Mouse (Mus musculus) kidney, adult 18-20 months (tissue): ENCODE results near the gene Cstf2.

Experiments
- DNase-seq: peaks from one replicate; pipeline ENCODE4 v3.0.0; 2021

Gene Cstf2

GRCm38 (mm10) chrX:134058987-134059712 lies at the start of gene Cstf2:
TSS of gene Cstf2 (plus strand) at chrX:134059187.
- DNase-seq: peak; percentile 93

- peak; percentile 66 for DNase-seq
These were observed 40.0 kb upstream of the Cstf2 start for GRCm38 (mm10) chrX:134019005-134019404.

DNA sequence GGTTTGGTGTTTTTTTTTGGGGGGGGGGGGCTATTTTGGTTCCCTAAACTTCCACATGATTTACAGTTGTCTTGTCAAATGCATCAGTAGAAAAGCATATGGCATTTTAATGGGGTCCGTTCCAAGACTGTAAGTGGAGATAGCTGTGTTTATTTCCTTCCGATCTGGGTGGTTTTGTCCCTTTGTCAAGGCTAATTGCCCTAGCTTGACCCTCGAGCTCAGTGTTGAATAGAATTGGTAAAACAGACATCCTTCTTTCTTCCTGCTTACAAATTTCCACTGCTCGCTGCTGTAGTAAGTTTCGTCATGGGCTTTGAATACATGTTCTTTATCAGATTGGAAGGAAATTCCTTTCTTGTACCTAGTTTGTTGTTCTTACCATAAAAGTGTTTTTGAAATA lies 38.3 kb upstream of the Cstf2 start:
- DNase-seq: no peak

- no peak for DNase-seq
These were observed 10.0 kb upstream of the Cstf2 start for GRCm38 (mm10) chrX:134048994-134049393.

DNA sequence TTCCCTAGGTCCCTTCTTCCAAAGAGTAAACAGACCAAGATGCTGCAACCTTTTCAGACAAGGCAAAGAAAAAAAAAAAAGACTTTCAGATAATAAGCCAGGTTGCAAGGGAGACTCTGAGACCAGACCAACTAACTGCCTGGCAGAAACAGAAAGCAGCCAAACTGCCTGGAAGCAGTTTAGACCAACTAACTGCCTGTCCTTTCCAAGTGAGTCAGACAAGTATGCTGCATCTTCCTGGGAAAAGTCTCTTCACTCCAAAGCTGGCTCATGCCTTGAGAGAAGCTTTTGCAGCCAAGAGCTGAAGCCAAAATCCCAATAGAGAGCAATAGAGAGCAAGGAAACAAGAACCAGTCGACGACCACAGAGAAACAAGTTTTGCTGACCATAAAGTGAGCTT lies 2.1 kb upstream of the Cstf2 start:
- DNase-seq: no peak

- no peak for DNase-seq
These were observed 729 bp upstream of the Cstf2 start for GRCm38 (mm10) chrX:134058040-134058875.

- no peak for DNase-seq
These were observed 777 bp downstream of the Cstf2 start for GRCm38 (mm10) chrX:134059764-134060163.

- DNase-seq: no peak
These were observed 26.5 kb downstream of the Cstf2 start for GRCm38 (mm10) chrX:134085453-134085852.

DNA sequence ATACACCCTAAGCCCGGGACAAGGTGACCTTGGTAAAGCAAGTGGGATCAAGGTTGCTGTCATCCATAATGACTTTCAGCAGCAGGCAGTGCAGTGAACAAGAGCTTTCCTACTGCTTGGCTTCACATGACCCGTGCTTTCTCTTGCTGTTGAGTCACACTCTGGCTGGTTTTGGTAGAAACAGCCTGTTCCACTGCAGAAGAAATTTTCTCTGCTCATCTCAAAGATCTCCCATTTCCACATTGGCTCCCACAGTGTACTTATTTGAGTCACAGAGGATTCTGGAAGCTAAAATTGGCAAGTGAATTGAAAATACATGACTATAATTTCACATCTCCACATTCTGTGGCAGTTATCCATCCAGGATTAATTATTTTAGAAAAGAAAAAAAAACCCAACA lies 43.7 kb downstream of the Cstf2 start:
- DNase-seq: no peak

GRCm38 (mm10) chrX:134111767-134112166 lies 52.8 kb downstream of the Cstf2 start:
- DNase-seq: no peak

GRCm38 (mm10) chrX:134116417-134116816 lies 57.4 kb downstream of the Cstf2 start:
- no peak for DNase-seq

DNA sequence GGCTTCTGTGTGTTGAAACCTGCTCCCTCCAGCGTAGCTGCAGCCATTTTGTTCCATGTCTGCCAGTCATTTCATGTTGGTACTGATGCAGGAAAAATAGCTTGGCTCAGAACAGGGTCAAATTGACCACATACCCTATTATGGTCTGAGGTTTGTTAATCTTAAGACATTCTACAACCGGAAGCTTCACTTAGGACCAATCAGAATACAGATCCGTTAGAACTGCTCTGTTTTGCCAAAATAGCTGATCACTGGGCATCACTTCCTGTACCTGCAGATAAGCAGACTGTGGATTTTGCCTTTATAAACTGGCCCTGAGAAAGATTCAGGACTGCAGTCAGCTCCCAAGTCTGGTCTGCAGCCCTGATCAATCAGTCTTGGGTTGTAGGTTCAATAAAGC lies 69.6 kb downstream of the Cstf2 start:
- no peak for DNase-seq

DNA sequence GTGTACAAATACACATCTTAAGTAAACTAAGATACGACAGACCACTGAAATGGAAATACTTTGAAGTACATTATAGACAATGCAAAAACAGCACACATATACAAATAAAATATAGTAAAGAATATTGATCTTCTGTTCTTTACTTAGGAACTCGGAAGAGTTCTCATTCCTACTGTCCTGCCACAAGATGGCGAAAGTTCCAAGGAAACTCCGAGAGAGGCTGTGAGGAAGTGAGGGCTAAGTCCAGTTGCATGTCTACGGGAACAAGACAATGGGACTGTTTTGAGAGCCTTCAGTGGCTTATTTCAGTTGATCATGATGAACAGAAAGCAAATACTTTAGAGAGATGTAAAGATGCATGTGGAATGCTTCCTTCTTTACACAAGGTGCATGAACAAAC lies 73.3 kb downstream of the Cstf2 start:
- no peak for DNase-seq

DNA sequence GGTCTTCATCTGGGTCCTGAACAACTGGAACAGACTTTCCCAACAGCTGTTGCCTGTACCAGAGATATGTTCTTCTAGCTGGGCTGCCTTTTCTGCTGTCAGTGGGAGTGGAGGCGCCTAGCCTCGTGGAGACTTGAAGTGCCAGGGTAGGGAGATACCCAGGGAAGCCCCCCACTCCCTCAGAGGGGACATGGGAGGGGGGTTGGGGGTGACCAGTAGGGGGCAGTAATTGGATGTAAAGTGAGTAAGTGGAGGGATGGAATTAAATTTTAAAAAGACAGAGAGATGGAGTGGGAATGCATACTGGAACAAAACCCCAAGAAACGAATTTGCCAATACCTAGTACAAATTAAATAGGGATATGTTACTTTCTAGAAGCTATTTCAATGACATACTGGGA lies 74.8 kb downstream of the Cstf2 start:
- DNase-seq: no peak
